Mouse (Mus musculus): ENCODE measurements around the gene Gm44790.

DNA sequence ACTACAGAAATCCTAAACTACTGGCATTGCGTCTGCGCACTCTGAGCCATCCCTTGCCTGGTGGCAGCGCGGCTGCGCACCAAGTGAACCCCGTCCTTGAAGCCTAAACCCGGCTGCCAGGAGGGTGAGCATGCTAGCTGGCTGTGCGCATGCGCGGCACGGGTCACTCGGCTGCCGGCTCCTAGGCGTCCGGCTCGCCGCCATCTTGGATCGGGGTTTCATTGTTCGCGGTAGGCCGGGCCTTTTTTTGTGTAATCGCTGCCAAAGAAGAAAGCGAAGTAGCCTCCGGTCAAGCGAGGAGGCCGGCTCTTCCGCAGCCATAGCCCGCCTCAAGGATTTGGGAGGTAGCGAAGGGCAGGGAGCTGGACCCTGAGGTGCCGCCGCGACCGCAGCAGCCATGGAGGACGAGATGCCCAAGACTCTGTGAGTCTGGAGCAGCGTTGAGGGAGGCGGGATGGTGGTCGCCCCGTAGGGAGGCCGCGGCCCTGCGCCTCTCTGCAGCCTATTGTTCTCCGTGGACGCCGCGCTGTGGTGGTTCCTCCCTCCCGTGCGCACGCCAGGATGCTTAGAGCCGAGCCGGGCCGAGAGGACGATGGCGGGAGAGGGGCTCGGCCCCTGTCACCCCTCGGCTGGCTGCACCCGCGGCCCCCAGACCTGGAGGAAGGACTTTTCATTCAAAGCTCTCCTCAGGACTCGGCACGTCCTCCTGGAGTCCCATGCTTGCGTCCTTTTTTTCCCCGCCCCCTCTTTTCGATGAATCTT lies 22.2 kb upstream of the Gm44790 start, which contains the start of gene Tia1:
- TF ChIP-seq GATA1 (IDR thresholded peaks at IDR 0.05; ENCODE audit: low read length) (no peak), TAL1 (IDR thresholded peaks at IDR 0.05; ENCODE audit: low read length) (no peak)

Data from erythroblast, embryonic 14.5 days (primary cell).